Mouse (Mus musculus) spleen, postnatal 10 days (tissue): ENCODE measurements around the gene Rnf144b.

Source experiments
- DNase-seq, 2 experiments: peaks; one replicate each; pipeline ENCODE4 v3.0.0; 2021 to 2022; ENCODE audit warnings: low spot score in 2 of 2

Gene Rnf144b

GRCm38 (mm10) chr13:47218351-47218750 lies 95.9 kb downstream of the Rnf144b start:
- DNase-seq, result no peak

GRCm38 (mm10) chr13:47220426-47220825 lies 98.0 kb downstream of the Rnf144b start:
- DNase-seq, result no peak

- DNase-seq, result no peak
Observed at GRCm38 (mm10) chr13:47223576-47224538, 101.4 kb downstream of the Rnf144b start.

- DNase-seq, result no peak
Observed at GRCm38 (mm10) chr13:47224648-47225323, 102.3 kb downstream of the Rnf144b start.

- no peak for DNase-seq
Observed at GRCm38 (mm10) chr13:47225324-47225697, 102.9 kb downstream of the Rnf144b start.

- DNase-seq, result no peak
Observed at GRCm38 (mm10) chr13:47225802-47226201, 103.3 kb downstream of the Rnf144b start.

- no peak for DNase-seq
Observed at GRCm38 (mm10) chr13:47226521-47226920, 104.1 kb downstream of the Rnf144b start.

GRCm38 (mm10) chr13:47228201-47228600 lies 105.7 kb downstream of the Rnf144b start:
- no peak for DNase-seq

GRCm38 (mm10) chr13:47228626-47229190 lies 106.3 kb downstream of the Rnf144b start:
- DNase-seq, result no peak

GRCm38 (mm10) chr13:47232163-47232562 lies 109.7 kb downstream of the Rnf144b start:
- no peak for DNase-seq

GRCm38 (mm10) chr13:47237376-47237775 lies 114.9 kb downstream of the Rnf144b start:
- no peak for DNase-seq

- DNase-seq, result no peak
Observed at GRCm38 (mm10) chr13:47238131-47238530, 115.7 kb downstream of the Rnf144b start.

GRCm38 (mm10) chr13:47243569-47243968 lies 121.1 kb downstream of the Rnf144b start:
- no peak for DNase-seq

GRCm38 (mm10) chr13:47244771-47245170 lies 122.3 kb downstream of the Rnf144b start:
- DNase-seq, result no peak

GRCm38 (mm10) chr13:47246459-47246858 lies 124.0 kb downstream of the Rnf144b start:
- no peak for DNase-seq

GRCm38 (mm10) chr13:47247156-47247800 lies 124.8 kb downstream of the Rnf144b start:
- DNase-seq, result no peak

GRCm38 (mm10) chr13:47248289-47249010 lies 126.0 kb downstream of the Rnf144b start:
- no peak for DNase-seq

GRCm38 (mm10) chr13:47250615-47251014 lies 128.2 kb downstream of the Rnf144b start:
- DNase-seq, result no peak

GRCm38 (mm10) chr13:47251114-47251764 lies 128.8 kb downstream of the Rnf144b start:
- DNase-seq, result no peak

GRCm38 (mm10) chr13:47253711-47254110 lies 131.3 kb downstream of the Rnf144b start:
- no peak for DNase-seq

GRCm38 (mm10) chr13:47259297-47259696 lies 136.8 kb downstream of the Rnf144b start:
- DNase-seq, result no peak
